Mouse (Mus musculus) retina, adult 2 months (tissue): ENCODE data around the gene Prok1.

Experiments used
- DNase-seq: peaks from one replicate; pipeline ENCODE4 v3.0.0-alpha.2; 2012; ENCODE audit warnings: low read depth, low spot score

The Prok1 gene

GRCm38 (mm10) chr3:107188226-107188899 is 51.1 kb downstream of the Prok1 start:
- peak; percentile 15 for DNase-seq

GRCm38 (mm10) chr3:107187022-107187421 is 52.5 kb downstream of the Prok1 start:
- DNase-seq, result no peak

- DNase-seq, result no peak
Observed at GRCm38 (mm10) chr3:107185597-107185996, 53.9 kb downstream of the Prok1 start.

GRCm38 (mm10) chr3:107183178-107183577 is 56.3 kb downstream of the Prok1 start:
- no peak for DNase-seq
